Mouse (Mus musculus): ENCODE measurements around the gene Ubr4.

Ubr4 gene

DNA sequence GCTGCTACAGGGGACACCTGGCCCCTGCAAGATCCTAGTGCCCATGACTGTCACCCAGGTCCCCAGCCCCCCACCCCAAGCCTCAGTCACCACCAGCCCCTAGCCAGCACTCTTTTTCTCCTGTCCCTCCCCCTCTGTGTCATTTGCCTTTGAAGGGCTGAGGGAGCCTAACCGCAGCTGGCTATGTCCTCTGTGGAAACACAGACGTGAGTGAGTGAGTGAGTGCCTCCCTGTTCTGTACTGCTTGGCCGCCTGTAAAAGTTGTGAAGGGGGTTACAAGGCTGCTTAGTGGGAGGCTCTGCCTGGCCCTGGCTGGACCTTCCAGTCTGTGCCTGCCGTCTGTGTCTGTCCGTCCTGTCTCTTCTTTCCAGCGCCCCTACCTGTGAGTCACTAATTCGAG lies 183.3 kb downstream of the Ubr4 start:
- DNase-seq (ENCODE audit: low spot score in 2 of 2) = no peak

GRCm38 (mm10) chr4:139536706-139537105 lies 184.3 kb downstream of the Ubr4 start:
- DNase-seq (ENCODE audit: low spot score in 2 of 2) = no peak
